Mouse (Mus musculus) embryonic facial prominence, embryonic 14.5 days (tissue): ENCODE measurements around the gene Slc1a2. TPM values are rescaled to one million over a fixed set of nuclear protein-coding genes. Genes with fewer than 3 reads are reported as not detected.

Experiments
- ATAC-seq: fragments of 200-750 bp; cut with Nextera tagmentation; 2 replicates; pipeline ENCODE4 v1.8.0; 2017; ENCODE audit warnings: low read depth, moderate number of reproducible peaks, moderate TSS enrichment
- DNase-seq: peaks from one replicate; pipeline ENCODE4 v3.0.0-alpha.2; 2015; ENCODE audit warnings: low spot score
- H3K27ac ChIP-seq: fragments of 300-500 bp; sonication (generic); replicated peaks from 2 replicates; pipeline ENCODE4 v1.5.1; 2014; ENCODE audit warnings: low read depth, mild to moderate bottlenecking, low read length, moderate library complexity
- H3K27me3 ChIP-seq: fragments of 300-500 bp; sonication (generic); replicated peaks from 2 replicates; pipeline ENCODE4 v1.6.1; 2014; ENCODE audit warnings: low read length; ENCODE audit not compliant: control insufficient read depth, insufficient read depth
- H3K36me3 ChIP-seq: fragments of 300-500 bp; sonication (generic); 2 replicates; pipeline ENCODE4 v1.6.1; 2014; ENCODE audit warnings: low read length, mixed read lengths; ENCODE audit not compliant: control insufficient read depth, insufficient read depth
- H3K4me1 ChIP-seq: fragments of 300-500 bp; sonication (generic); 2 replicates; pipeline ENCODE4 v1.6.1; 2014; ENCODE audit warnings: antibody characterized with exemption, low read length; ENCODE audit not compliant: control insufficient read depth, insufficient read depth
- H3K4me2 ChIP-seq: fragments of 300-500 bp; sonication (generic); 2 replicates; pipeline ENCODE4 v1.6.1; 2014; ENCODE audit warnings: low read depth, mild to moderate bottlenecking, low read length, moderate library complexity, mixed read lengths
- H3K4me3 ChIP-seq: fragments of 300-500 bp; sonication (generic); 2 replicates; pipeline ENCODE4 v1.5.1; 2014; ENCODE audit warnings: low read depth, mild to moderate bottlenecking, low read length
- H3K9ac ChIP-seq: fragments of 300-500 bp; sonication (generic); 2 replicates; pipeline ENCODE4 v1.6.1; 2014; ENCODE audit warnings: low read depth, mild to moderate bottlenecking, low read length, moderate library complexity, mixed read lengths
- H3K9me3 ChIP-seq: fragments of 300-500 bp; sonication (generic); 2 replicates; pipeline ENCODE4 v1.6.1; 2016; ENCODE audit warnings: low read length; ENCODE audit not compliant: control insufficient read depth
- WGBS: fragments of 180-500 bp; shearing (Covaris S2); extraction: QIAGEN DNeasy Blood & Tissue Kit; methylation state at CpG from one replicate; pipeline ENCODE4 v1.1.7; 2014; 5-methylcytosine and 5-hydroxymethylcytosine counted together
- polyA plus RNA-seq: library from polyadenylated mRNA; unstranded; fragments of >200 nt; fragmentation: Nextera tagmentation; extraction: Ambion mirVana; gene quantifications from 2 replicates; pipeline ENCODE4 v1.2.1, GENCODE M21; 2014

The Slc1a2 gene
- polyA plus RNA-seq, 1 experiment from 2014 or later, result 2.2 TPM

DNA sequence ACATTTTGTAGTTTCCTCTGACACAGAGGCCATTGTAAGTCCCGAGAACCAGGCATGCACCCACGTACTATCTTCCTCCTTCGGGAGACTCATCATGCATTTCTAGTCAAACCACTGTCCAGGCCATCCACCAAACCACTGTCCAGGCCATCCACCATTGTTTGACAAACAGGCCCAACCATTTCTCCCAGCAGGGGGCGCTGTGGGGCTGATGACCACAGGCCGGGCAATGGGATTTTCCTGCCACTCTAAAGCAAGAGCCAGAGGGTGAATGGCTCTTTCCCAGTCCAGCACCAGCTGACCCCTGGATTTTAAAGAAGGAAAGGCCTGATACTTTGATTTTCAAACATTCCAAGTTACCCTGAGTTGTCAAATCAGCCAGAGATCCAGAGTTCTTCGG is 16.8 kb downstream of the Slc1a2 start:
- no peaks in the 10 kb centered on the region for H3K9me3 ChIP-seq
- H3K36me3 ChIP-seq, result no peaks in the 10 kb centered on the region
- 74% methylated on average over 6 of the region's 6 CpGs for WGBS
- no peak for DNase-seq
- no peak overlapping the region for H3K4me3 ChIP-seq
- no peak overlapping the region for H3K9ac ChIP-seq
- H3K27ac ChIP-seq, result no peak overlapping the region
- peaks cover 24% of the 10 kb centered on the region for H3K4me1 ChIP-seq
- no peak overlapping the region for H3K4me2 ChIP-seq
- ATAC-seq, result no peak
- no peaks in the 10 kb centered on the region for H3K27me3 ChIP-seq

DNA sequence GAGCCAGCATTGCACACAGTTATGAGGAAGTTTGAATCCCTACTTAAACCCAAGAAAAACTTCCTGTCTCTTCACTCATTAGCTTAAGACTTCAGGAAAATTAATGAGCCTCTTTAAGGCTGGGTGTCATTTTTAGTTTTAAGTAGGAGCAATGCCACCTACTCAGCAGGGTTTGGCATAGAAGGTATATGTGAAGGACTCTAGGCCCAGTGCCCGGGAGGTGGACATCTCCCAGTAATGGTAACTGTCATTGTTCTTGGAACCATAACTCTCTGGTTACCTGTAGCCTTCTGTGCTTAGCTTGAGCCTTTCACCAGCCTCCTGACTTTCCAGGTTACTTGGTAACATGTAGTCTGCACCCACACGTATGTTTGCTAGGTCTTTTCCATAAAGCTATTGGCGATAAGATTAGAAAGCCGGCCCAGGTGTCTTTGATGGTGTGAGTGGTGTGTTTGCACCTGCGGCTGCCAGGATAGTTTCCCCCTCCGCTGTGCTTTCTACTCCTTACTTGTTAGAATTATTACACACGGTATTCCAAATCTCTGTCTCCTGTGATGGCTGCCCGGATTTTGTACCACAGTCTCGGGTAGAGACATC is 18.4 kb downstream of the Slc1a2 start:
- H3K36me3 ChIP-seq, result no peaks in the 10 kb centered on the region
- no peak overlapping the region for H3K4me2 ChIP-seq
- H3K9me3 ChIP-seq, result no peaks in the 10 kb centered on the region
- no peak for DNase-seq
- ATAC-seq, result no peak
- no peak overlapping the region for H3K4me3 ChIP-seq
- H3K9ac ChIP-seq, result no peak overlapping the region
- H3K4me1 ChIP-seq, result peaks cover 24% of the 10 kb centered on the region
- 89% methylated on average over 9 of the region's 9 CpGs for WGBS
- no peak overlapping the region for H3K27ac ChIP-seq
- no peaks in the 10 kb centered on the region for H3K27me3 ChIP-seq

DNA sequence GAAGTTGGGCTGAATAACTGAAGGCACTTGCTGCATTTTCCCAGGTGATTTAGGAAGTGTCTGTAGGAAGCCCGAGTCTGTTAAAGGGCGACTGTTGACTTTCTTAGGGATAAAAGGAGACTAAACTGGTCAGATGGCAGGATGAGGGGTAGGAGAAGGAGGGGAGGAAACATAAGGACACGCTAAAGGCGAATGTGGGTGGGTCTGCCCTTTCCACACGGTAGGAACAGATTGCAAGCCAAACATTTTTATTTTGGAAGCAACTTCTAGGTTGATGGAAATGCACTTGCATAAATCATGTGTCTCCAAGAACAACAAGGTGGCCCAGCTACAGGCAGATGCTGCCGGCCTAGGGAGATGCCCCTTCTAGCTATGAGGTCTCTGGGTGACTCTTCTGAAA is 18.9 kb downstream of the Slc1a2 start:
- peaks cover 24% of the 10 kb centered on the region for H3K4me1 ChIP-seq
- ATAC-seq, result no peak
- no peaks in the 10 kb centered on the region for H3K9me3 ChIP-seq
- no peak overlapping the region for H3K27ac ChIP-seq
- H3K4me2 ChIP-seq, result no peak overlapping the region
- WGBS, result 76% methylated on average over 6 of the region's 6 CpGs
- no peaks in the 10 kb centered on the region for H3K36me3 ChIP-seq
- H3K27me3 ChIP-seq, result no peaks in the 10 kb centered on the region
- H3K4me3 ChIP-seq, result no peak overlapping the region
- no peak for DNase-seq
- H3K9ac ChIP-seq, result no peak overlapping the region

DNA sequence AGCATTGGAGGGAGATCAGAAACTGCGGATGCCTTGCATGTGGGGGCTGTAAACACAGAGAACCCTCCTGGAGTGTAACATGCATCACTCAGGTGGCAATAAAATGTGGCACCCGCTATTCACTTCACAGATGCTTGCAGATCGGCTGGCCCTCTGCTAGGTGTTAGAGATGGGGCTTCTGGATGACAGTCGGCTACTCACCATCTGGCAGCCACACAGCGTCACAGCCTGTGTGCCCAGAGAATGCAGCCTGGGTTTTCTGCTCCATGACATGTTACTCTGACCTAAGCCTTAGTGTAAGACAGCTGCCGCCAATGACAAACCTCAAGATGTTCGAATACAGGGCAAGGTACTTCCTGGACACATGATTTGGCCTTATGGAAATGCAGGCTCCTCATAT is 22.9 kb downstream of the Slc1a2 start:
- 75% methylated on average over 7 of the region's 7 CpGs for WGBS
- no peaks in the 10 kb centered on the region for H3K27me3 ChIP-seq
- ATAC-seq, result no peak
- H3K4me1 ChIP-seq, result peaks cover 4% of the 10 kb centered on the region; the same call in 1 of the 2 replicates
- no peak overlapping the region for H3K9ac ChIP-seq
- no peak overlapping the region for H3K4me2 ChIP-seq
- H3K4me3 ChIP-seq, result no peak overlapping the region
- no peak overlapping the region for H3K27ac ChIP-seq
- DNase-seq, result no peak
- no peaks in the 10 kb centered on the region for H3K9me3 ChIP-seq
- H3K36me3 ChIP-seq, result no peaks in the 10 kb centered on the region

DNA sequence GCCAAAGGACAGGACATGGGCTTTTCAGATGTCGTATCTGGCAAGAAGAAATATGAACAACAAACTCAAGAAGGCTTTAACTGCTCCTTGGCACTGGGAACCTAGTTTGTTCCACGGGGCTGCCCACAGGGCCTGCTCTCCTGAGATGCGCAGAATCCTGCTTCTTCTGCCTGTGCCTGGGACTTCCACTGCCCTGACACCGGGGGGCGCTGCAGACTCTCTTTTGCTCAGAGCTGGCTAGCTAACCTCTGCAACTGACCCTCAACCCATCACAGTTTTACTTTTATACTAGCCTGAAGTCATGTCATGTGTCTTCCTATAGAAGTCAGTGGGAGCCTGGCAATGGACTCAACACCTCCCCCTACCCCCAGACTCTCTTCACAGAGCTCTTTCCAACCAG is 23.7 kb downstream of the Slc1a2 start:
- no peaks in the 10 kb centered on the region for H3K27me3 ChIP-seq
- DNase-seq, result no peak
- no peak overlapping the region for H3K9ac ChIP-seq
- no peak overlapping the region for H3K27ac ChIP-seq
- H3K4me1 ChIP-seq, result no peaks in the 10 kb centered on the region
- H3K4me2 ChIP-seq, result no peak overlapping the region
- no peaks in the 10 kb centered on the region for H3K36me3 ChIP-seq
- no peak for ATAC-seq
- no peak overlapping the region for H3K4me3 ChIP-seq
- no peaks in the 10 kb centered on the region for H3K9me3 ChIP-seq
- WGBS, result 45% methylated on average over 5 of the region's 5 CpGs

DNA sequence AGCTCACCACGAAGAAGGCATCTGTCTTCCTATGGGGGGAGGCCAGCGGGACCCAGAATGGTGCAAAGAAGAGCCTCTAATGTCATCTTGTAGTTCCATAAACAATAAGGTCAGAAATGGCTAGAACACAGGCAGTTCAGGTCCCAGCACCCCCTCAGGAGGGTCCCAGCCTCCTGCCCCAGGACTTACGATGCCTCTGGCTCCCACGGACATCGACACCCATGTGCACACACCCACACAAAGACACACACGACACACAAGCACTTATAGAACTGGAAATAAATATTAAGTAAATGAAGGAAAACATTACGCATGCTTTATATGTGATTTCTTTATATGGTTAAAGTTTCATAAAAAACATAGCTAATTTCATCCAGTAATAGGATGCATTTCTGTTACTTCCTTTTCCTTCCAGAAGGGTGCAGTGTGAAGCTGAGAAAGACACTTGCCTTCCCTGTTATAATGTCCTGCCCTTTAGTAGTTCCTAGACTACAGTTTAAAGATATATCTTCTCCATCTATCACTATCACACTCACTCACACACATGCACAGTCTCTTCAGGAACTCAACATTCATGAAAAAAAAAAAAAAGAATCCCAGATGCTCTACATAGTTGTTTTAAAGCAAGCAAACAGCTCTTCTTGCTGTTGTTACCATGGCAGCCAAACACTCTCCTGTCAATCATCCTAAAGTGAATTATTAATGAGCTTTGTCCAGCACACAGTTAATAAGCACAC is 27.1 kb downstream of the Slc1a2 start:
- WGBS, result 80% methylated on average over 7 of the region's 7 CpGs
- Histone ChIP-seq H3K4me1 (0 out of 2 replicates have a peak, but pooled peaks cover 3% of the 10 kb centered on the region), H3K36me3 (no peaks in the 10 kb centered on the region), H3K4me2 (no peak overlapping the region), H3K9ac (no peak overlapping the region), H3K27me3 (no peaks in the 10 kb centered on the region), H3K9me3 (no peaks in the 10 kb centered on the region), H3K4me3 (no peak overlapping the region), H3K27ac (no peak overlapping the region)
- DNase-seq (no peak), ATAC-seq (no peak)

DNA sequence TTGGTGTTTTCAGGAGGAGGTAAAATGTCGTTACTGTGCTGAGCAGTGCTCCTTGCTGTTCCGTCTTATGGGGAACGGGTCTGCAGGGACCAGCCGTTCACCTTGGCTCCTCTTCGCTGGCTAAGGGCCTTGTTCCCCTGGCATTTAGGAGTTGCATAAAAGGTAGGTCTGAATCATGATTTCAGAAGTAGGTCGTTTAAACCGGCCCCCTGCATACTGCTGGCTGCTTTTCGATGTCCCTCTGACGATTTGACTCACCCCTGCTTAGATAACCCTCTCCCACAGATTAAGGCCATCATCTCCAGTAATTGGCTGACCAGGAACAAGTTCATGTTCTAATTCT is 27.6 kb downstream of the Slc1a2 start:
- Histone ChIP-seq H3K4me2 (no peak overlapping the region), H3K9me3 (no peaks in the 10 kb centered on the region), H3K27ac (no peak overlapping the region), H3K4me3 (no peak overlapping the region), H3K36me3 (no peaks in the 10 kb centered on the region), H3K4me1 (0 out of 2 replicates have a peak, but pooled peaks cover 3% of the 10 kb centered on the region), H3K27me3 (no peaks in the 10 kb centered on the region), H3K9ac (no peak overlapping the region)
- no peak for DNase-seq
- ATAC-seq, result no peak
- 72% methylated on average over 9 of the region's 9 CpGs for WGBS

DNA sequence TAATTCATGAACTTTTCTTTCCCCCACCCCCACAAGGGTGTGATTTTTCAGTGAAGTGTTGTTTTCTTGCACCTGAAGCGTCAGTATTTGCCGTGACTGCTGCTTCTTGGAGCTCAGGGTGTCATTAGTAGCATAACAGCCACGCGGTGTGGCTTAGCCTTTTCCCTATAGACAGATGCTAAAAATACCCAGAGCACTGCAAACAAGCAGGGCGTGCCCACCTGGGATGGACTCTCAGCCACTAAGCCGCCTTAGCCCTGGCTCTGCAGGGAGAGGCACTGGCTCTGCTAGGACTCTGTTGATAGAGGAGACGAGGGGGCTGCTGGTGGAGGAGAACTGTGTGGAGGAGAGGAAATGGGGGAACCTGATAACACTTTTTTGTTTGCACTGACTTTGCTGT is 35.1 kb downstream of the Slc1a2 start:
- Histone ChIP-seq H3K27ac (no peak overlapping the region; the same call in 1 of the 2 replicates), H3K4me1 (peaks cover 29% of the 10 kb centered on the region), H3K36me3 (no peaks in the 10 kb centered on the region), H3K4me3 (no peak overlapping the region), H3K9me3 (no peaks in the 10 kb centered on the region), H3K9ac (no peak overlapping the region), H3K4me2 (no peak overlapping the region), H3K27me3 (no peaks in the 10 kb centered on the region)
- ATAC-seq (peak; percentile 75; the same call in 1 of the 2 replicates), DNase-seq (peak; percentile 57)
- 61% methylated on average over 7 of the region's 7 CpGs for WGBS

DNA sequence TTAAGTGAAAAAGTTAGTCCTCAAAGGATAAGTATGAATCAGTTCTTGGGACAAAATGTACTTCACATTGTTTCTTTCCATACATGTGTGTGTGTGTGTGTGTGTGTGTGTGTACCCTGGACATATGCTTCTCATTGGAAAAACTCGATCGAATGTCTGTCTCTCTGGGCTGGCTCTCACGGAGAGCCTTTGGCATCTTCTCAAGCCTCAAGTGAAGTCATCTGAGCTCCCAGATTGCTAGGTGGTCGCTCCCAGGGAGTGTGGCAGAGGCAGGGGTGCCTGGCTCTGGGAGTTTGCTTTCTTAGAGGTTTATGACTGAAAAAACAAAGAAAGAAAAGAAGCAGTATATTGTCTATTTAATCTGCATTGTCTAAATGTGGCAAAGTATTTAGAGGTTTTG is 36.3 kb downstream of the Slc1a2 start:
- Histone ChIP-seq H3K27ac (peak overlapping the region; percentile 29; the same call in 1 of the 2 replicates), H3K9me3 (no peaks in the 10 kb centered on the region), H3K27me3 (no peaks in the 10 kb centered on the region), H3K4me2 (no peak overlapping the region), H3K9ac (no peak overlapping the region), H3K4me3 (no peak overlapping the region), H3K4me1 (peaks cover 25% of the 10 kb centered on the region), H3K36me3 (no peaks in the 10 kb centered on the region)
- DNase-seq, result peak; percentile 72
- no peak for ATAC-seq
- 49% methylated on average over 4 of the region's 4 CpGs for WGBS
